Mouse (Mus musculus) forebrain, embryonic 11.5 days (tissue): Measurements from ENCODE around the gene Senp5. TPM values are rescaled to one million over a fixed set of nuclear protein-coding genes. Genes with fewer than 3 reads are reported as not detected.

Experiments used
- ATAC-seq: fragments of 200-750 bp; cut with Nextera tagmentation; replicated peaks from 2 replicates; pipeline ENCODE4 v1.8.0; 2017; ENCODE audit warnings: moderate TSS enrichment; ENCODE audit not compliant: low FRiP score
- DNase-seq: peaks from one replicate; pipeline ENCODE4 v3.0.0-alpha.2; 2017; ENCODE audit warnings: low spot score
- H3K27ac ChIP-seq: fragments of 300-500 bp; sonication (generic); 2 replicates; pipeline ENCODE4 v1.5.1; 2014; ENCODE audit warnings: low read depth, low read length
- H3K27me3 ChIP-seq: fragments of 300-500 bp; sonication (generic); 2 replicates; pipeline ENCODE4 v1.6.1; 2014; ENCODE audit warnings: mild to moderate bottlenecking, low read length, mixed read lengths; ENCODE audit not compliant: control insufficient read depth, insufficient read depth
- H3K36me3 ChIP-seq: fragments of 300-500 bp; sonication (generic); 2 replicates; pipeline ENCODE4 v1.6.1; 2014; ENCODE audit warnings: mild to moderate bottlenecking, low read length, moderate library complexity, mixed read lengths; ENCODE audit not compliant: control insufficient read depth, insufficient read depth
- H3K4me1 ChIP-seq: fragments of 300-500 bp; sonication (generic); replicated peaks from 2 replicates; pipeline ENCODE4 v1.6.1; 2014; ENCODE audit warnings: low read length, mixed read lengths; ENCODE audit not compliant: control insufficient read depth, insufficient read depth
- H3K4me2 ChIP-seq: fragments of 300-500 bp; sonication (generic); 2 replicates; pipeline ENCODE4 v1.6.1; 2014; ENCODE audit warnings: low read depth, mild to moderate bottlenecking, low read length, moderate library complexity, mixed read lengths; ENCODE audit not compliant: severe bottlenecking
- H3K4me3 ChIP-seq: fragments of 300-500 bp; sonication (generic); 2 replicates; pipeline ENCODE4 v1.5.1; 2014; ENCODE audit warnings: low read depth, low read length
- H3K9ac ChIP-seq: fragments of 300-500 bp; sonication (generic); 2 replicates; pipeline ENCODE4 v1.6.1; 2014; ENCODE audit warnings: low read length
- H3K9me3 ChIP-seq: fragments of 300-500 bp; sonication (generic); 2 replicates; pipeline ENCODE4 v1.6.1; 2016; ENCODE audit warnings: low read length, mixed read lengths; ENCODE audit not compliant: control insufficient read depth
- WGBS: fragments of 180-500 bp; shearing (Covaris S2); extraction: QIAGEN DNeasy Blood & Tissue Kit; methylation state at CpG from one replicate; pipeline ENCODE4 v1.1.7; 2014; 5-methylcytosine and 5-hydroxymethylcytosine counted together
- polyA plus RNA-seq: library from polyadenylated mRNA; unstranded; fragments of >200 nt; fragmentation: Nextera tagmentation; extraction: Ambion mirVana; gene quantifications from 2 replicates; pipeline ENCODE4 v1.2.1, GENCODE M21; 2014

Gene Senp5
- polyA plus RNA-seq, 1 experiment from 2014 or later: 15.2 TPM

DNA sequence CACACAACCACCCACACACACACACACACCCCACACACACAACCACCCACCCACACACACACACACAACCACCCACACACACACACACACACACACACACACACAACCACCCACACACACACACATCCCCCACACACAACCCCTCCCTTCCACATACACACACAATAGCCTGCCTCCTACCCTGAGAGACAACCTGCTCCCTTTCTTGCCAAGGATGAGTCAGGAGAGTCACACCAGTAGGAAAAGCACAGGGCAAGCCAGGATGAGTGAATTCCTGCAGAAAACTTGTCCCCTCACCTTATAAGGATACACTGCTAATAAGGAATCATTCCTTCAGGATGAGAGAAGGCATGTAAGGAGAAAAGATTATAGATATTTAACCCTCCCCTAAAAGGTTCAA, 9.1 kb downstream of the Senp5 start:
- no peak overlapping the region for H3K9ac ChIP-seq
- DNase-seq (no peak), ATAC-seq (no peak)
- no peak overlapping the region for H3K27ac ChIP-seq
- H3K4me3 ChIP-seq: no peak overlapping the region
- no peaks in the 10 kb centered on the region; the same call in 1 of the 2 replicates for H3K36me3 ChIP-seq
- no peaks in the 10 kb centered on the region for H3K4me1 ChIP-seq
- no peak overlapping the region for H3K4me2 ChIP-seq
- no peaks in the 10 kb centered on the region for H3K9me3 ChIP-seq
- H3K27me3 ChIP-seq: no peaks in the 10 kb centered on the region

GRCm38 (mm10) chr16:31993195-31993594, 9.9 kb downstream of the Senp5 start:
- DNase-seq: no peak
- no peaks in the 10 kb centered on the region for H3K9me3 ChIP-seq
- no peaks in the 10 kb centered on the region for H3K4me1 ChIP-seq
- H3K36me3 ChIP-seq: no peaks in the 10 kb centered on the region; the same call in 1 of the 2 replicates
- H3K9ac ChIP-seq: no peak overlapping the region
- H3K4me2 ChIP-seq: no peak overlapping the region
- H3K27ac ChIP-seq: no peak overlapping the region
- ATAC-seq: no peak
- no peaks in the 10 kb centered on the region for H3K27me3 ChIP-seq
- 92% methylated on average over 4 of the region's 4 CpGs for WGBS
- no peak overlapping the region for H3K4me3 ChIP-seq

DNA sequence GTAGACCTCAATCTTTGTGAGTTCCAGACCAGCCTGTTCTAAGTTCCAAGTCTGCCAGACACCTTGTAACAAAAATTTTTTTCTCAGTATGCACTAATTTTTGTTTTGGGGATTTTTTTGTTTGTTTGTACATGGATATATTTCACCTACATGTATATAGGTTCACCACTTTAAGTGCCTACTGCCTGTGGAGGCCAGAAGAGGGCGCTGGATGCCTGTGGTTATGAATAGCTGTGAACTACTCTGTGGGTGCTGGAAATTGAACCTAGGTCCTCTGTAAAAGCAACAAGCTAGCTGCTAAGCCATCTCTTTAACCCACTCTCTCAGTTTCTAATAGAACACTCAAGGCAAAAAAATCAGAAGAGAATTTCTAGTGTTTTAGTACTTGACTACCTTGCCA, 11.0 kb downstream of the Senp5 start:
- H3K4me3 ChIP-seq: no peak overlapping the region
- no peak overlapping the region for H3K9ac ChIP-seq
- no peak overlapping the region for H3K27ac ChIP-seq
- H3K4me1 ChIP-seq: no peaks in the 10 kb centered on the region
- H3K4me2 ChIP-seq: no peak overlapping the region
- no peaks in the 10 kb centered on the region; the same call in 1 of the 2 replicates for H3K36me3 ChIP-seq
- no peaks in the 10 kb centered on the region for H3K27me3 ChIP-seq
- WGBS: 52% methylated on average over 1 of the region's 1 CpGs
- DNase-seq: no peak
- no peak for ATAC-seq
- H3K9me3 ChIP-seq: no peaks in the 10 kb centered on the region

- no peak for DNase-seq
- Histone ChIP-seq H3K4me1 (no peaks in the 10 kb centered on the region), H3K4me2 (no peak overlapping the region), H3K36me3 (no peaks in the 10 kb centered on the region), H3K27ac (no peak overlapping the region), H3K4me3 (no peak overlapping the region), H3K9me3 (no peaks in the 10 kb centered on the region), H3K9ac (no peak overlapping the region), H3K27me3 (no peaks in the 10 kb centered on the region)
- WGBS: 82% methylated on average over 5 of the region's 5 CpGs
- ATAC-seq: no peak
Measured at GRCm38 (mm10) chr16:31980946-31981345, 22.1 kb downstream of the Senp5 start.

DNA sequence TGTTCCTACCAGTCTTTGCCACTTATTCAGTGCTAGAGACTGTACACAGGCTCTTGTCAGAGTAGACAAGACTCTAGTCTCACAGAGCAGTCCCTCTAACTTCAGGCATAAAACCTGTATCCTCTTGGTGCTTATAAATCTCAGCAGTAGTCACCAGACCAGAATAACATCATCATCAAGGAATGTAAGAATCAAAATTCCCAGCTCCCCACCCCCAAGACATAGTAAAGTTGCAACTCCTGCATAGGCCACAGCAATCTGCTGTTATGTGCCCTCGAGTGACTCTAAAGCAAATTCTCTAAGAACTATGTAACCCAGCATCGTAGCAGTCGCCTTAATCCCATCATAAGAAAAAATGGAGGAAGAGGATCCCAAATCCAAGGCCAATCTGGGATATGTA, 23.6 kb downstream of the Senp5 start:
- 98% methylated on average over 3 of the region's 3 CpGs for WGBS
- no peak overlapping the region for H3K4me3 ChIP-seq
- no peak overlapping the region for H3K9ac ChIP-seq
- no peaks in the 10 kb centered on the region for H3K27me3 ChIP-seq
- DNase-seq (no peak), ATAC-seq (no peak)
- H3K27ac ChIP-seq: no peak overlapping the region
- no peaks in the 10 kb centered on the region for H3K36me3 ChIP-seq
- H3K4me2 ChIP-seq: no peak overlapping the region
- H3K4me1 ChIP-seq: no peaks in the 10 kb centered on the region
- no peaks in the 10 kb centered on the region for H3K9me3 ChIP-seq

GRCm38 (mm10) chr16:31975258-31975657, 27.8 kb downstream of the Senp5 start:
- Histone ChIP-seq H3K27ac (no peak overlapping the region), H3K4me2 (no peak overlapping the region), H3K4me1 (no peaks in the 10 kb centered on the region), H3K9ac (no peak overlapping the region), H3K9me3 (no peaks in the 10 kb centered on the region), H3K36me3 (no peaks in the 10 kb centered on the region), H3K27me3 (no peaks in the 10 kb centered on the region), H3K4me3 (no peak overlapping the region)
- WGBS: 89% methylated on average over 4 of the region's 4 CpGs
- ATAC-seq (no peak), DNase-seq (no peak)

DNA sequence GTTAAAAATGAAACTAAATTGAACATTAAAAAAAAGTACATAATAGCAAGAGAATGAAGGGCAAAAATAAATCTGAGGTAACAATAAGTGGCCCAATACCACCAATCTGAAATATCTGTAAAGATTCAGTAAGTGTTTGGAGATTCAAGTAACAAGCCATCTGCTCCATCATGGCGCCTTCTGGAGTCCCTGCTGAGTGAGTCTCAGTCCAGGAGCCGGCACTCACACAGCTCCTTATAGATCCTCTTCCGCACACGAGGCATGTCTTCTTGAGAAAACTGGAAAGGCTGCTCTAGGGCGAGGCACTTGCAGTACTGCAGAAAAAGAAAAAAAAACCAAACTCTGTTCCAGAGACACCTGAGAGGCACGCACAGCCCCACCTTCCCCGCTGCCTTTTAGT, 39.9 kb downstream of the Senp5 start:
- H3K27ac ChIP-seq: no peak overlapping the region
- H3K4me1 ChIP-seq: no peaks in the 10 kb centered on the region
- H3K4me2 ChIP-seq: no peak overlapping the region
- DNase-seq (no peak), ATAC-seq (no peak)
- no peaks in the 10 kb centered on the region for H3K9me3 ChIP-seq
- no peak overlapping the region for H3K9ac ChIP-seq
- H3K27me3 ChIP-seq: no peaks in the 10 kb centered on the region
- peaks cover 9% of the 10 kb centered on the region; the same call in 1 of the 2 replicates for H3K36me3 ChIP-seq
- no peak overlapping the region for H3K4me3 ChIP-seq
- WGBS: 91% methylated on average over 7 of the region's 7 CpGs

GRCm38 (mm10) chr16:31948345-31948774, 54.7 kb downstream of the Senp5 start, which contains the start of the genes 0610012G03Rik and Ncbp2:
0610012G03Rik (minus strand) TSS chr16:31948494.
Ncbp2 (plus strand) TSS chr16:31948513.
- peaks cover 10% of the 10 kb centered on the region; the same call in 1 of the 2 replicates for H3K4me1 ChIP-seq
- ATAC-seq (peak; percentile 89), DNase-seq (peak; percentile 99)
- H3K4me3 ChIP-seq: peak within 1 kb of the TSS; percentile 94
- H3K9ac ChIP-seq: peak within 1 kb of the TSS; percentile 91
- H3K27me3 ChIP-seq: no peaks in the 10 kb centered on the region
- no peaks in the 10 kb centered on the region for H3K9me3 ChIP-seq
- H3K36me3 ChIP-seq: no peaks in the 10 kb centered on the region
- H3K27ac ChIP-seq: peak within 1 kb of the TSS; percentile 54
- peak within 1 kb of the TSS; percentile 69 for H3K4me2 ChIP-seq
- WGBS: under 1% methylated on average over 52 of the region's 55 CpGs

DNA sequence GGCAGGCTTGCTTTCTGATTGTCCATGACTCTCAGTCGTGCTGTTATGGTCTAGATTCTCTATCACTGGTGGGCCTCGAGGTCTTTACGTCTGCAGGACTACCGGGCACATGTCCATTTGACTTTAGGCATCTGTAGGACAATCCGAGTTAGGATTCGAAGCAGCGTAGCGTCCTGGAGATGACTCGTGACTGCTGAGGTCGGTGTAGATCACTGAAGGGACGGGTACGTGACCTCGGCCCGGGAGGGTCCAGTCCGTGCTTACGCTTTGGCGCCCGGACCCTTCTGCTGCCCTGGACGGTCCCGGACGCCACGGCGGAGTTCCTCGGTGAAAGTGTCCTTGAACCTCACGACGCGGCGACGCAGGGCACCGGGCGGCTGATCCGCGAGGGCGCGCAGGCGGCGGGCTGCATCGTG, 55.2 kb downstream of the Senp5 start:
- peak overlapping the region; percentile 54 for H3K27ac ChIP-seq
- H3K4me1 ChIP-seq: peaks cover 10% of the 10 kb centered on the region; the same call in 1 of the 2 replicates
- peak overlapping the region; percentile 94 for H3K4me3 ChIP-seq
- H3K9me3 ChIP-seq: no peaks in the 10 kb centered on the region
- H3K9ac ChIP-seq: peak overlapping the region; percentile 91
- WGBS: under 1% methylated on average over 38 of the region's 38 CpGs
- peak; percentile 75 for ATAC-seq
- no peaks in the 10 kb centered on the region for H3K36me3 ChIP-seq
- no peak for DNase-seq
- H3K27me3 ChIP-seq: no peaks in the 10 kb centered on the region
- peak overlapping the region; percentile 60 for H3K4me2 ChIP-seq
